Mouse (Mus musculus) olfactory bulb, adult 2 months (tissue): ENCODE results near the gene Fbxl17. TPM values are rescaled to one million over a fixed set of nuclear protein-coding genes. Genes with fewer than 3 reads are reported as not detected.

Source experiments
- H3K27ac ChIP-seq: fragments of 200-500 bp; 2 replicates; pipeline ENCODE4 v1.5.1; 2012; ENCODE audit warnings: low read depth, low read length; ENCODE audit not compliant: insufficient read depth
- H3K4me1 ChIP-seq: fragments of 200-500 bp; 2 replicates; pipeline ENCODE4 v1.6.1; 2012; ENCODE audit warnings: low read length; ENCODE audit not compliant: control insufficient read depth, insufficient read depth
- H3K4me3 ChIP-seq: fragments of 200-500 bp; 2 replicates; pipeline ENCODE4 v1.5.1; 2012; ENCODE audit warnings: mild to moderate bottlenecking, low read depth, low read length, moderate library complexity; ENCODE audit not compliant: insufficient read depth
- CTCF ChIP-seq: fragments of 200-500 bp; IDR thresholded peaks from 2 replicates; pipeline ENCODE4 v1.5.1; 2012; ENCODE audit warnings: low read depth, mild to moderate bottlenecking, low read length, moderate library complexity; ENCODE audit not compliant: insufficient read depth
- POLR2A ChIP-seq: fragments of 200-500 bp; IDR thresholded peaks from 2 replicates; pipeline ENCODE4 v1.6.1; 2012; ENCODE audit warnings: mild to moderate bottlenecking, low read depth, low read length, moderate library complexity; ENCODE audit not compliant: insufficient read depth
- WGBS: fragments of 180-500 bp; shearing (Covaris S2); methylation state at CpG from one replicate; pipeline ENCODE4 v1.1.7; 2018; 5-methylcytosine and 5-hydroxymethylcytosine counted together
- polyA plus RNA-seq: library from polyadenylated mRNA; stranded (reverse); fragments of >200 nt; gene quantifications from 2 replicates; pipeline ENCODE4 v1.2.4, GENCODE M21; 2012; ENCODE audit warnings: low replicate concordance; ENCODE audit not compliant: missing spikeins, insufficient read depth, insufficient read length

Fbxl17 gene
- polyA plus RNA-seq, 1 experiment = not detected

- Histone ChIP-seq H3K27ac (no peak overlapping the region), H3K4me3 (no peak overlapping the region), H3K4me1 (0 out of 2 replicates have a peak, but pooled peaks cover 3% of the 10 kb centered on the region)
- WGBS = 91% methylated on average over 10 of the region's 10 CpGs
- no peak for TF ChIP-seq POLR2A
- no peak for TF ChIP-seq CTCF
These were observed 238.2 kb downstream of the Fbxl17 start for GRCm38 (mm10) chr17:63261508-63262141.

- Histone ChIP-seq H3K27ac (no peak overlapping the region), H3K4me3 (no peak overlapping the region), H3K4me1 (0 out of 2 replicates have a peak, but pooled peaks cover 3% of the 10 kb centered on the region)
- TF ChIP-seq POLR2A = no peak
- WGBS = 92% methylated on average over 3 of the region's 3 CpGs
These were observed 240.7 kb downstream of the Fbxl17 start for GRCm38 (mm10) chr17:63259091-63259490.

GRCm38 (mm10) chr17:63246144-63246619, 253.6 kb downstream of the Fbxl17 start:
- Histone ChIP-seq H3K27ac (no peak overlapping the region), H3K4me3 (no peak overlapping the region), H3K4me1 (no peaks in the 10 kb centered on the region)
- TF ChIP-seq POLR2A = no peak
- TF ChIP-seq CTCF = no peak
- 97% methylated on average over 7 of the region's 7 CpGs for WGBS

GRCm38 (mm10) chr17:63245472-63245871, 254.3 kb downstream of the Fbxl17 start:
- no peak overlapping the region for H3K27ac ChIP-seq
- 98% methylated on average over 8 of the region's 9 CpGs for WGBS
- H3K4me1 ChIP-seq = peaks cover 3% of the 10 kb centered on the region; the same call in 1 of the 2 replicates
- TF ChIP-seq CTCF (no peak), POLR2A (no peak)
- no peak overlapping the region for H3K4me3 ChIP-seq

GRCm38 (mm10) chr17:63242761-63243160, 257.1 kb downstream of the Fbxl17 start:
- H3K27ac ChIP-seq = no peak overlapping the region
- TF ChIP-seq CTCF (no peak), POLR2A (no peak)
- peaks cover 3% of the 10 kb centered on the region; the same call in 1 of the 2 replicates for H3K4me1 ChIP-seq
- no peak overlapping the region for H3K4me3 ChIP-seq
- WGBS = 97% methylated on average over 3 of the region's 3 CpGs

GRCm38 (mm10) chr17:63240731-63241106, 259.1 kb downstream of the Fbxl17 start:
- H3K4me1 ChIP-seq = peaks cover 3% of the 10 kb centered on the region; the same call in 1 of the 2 replicates
- TF ChIP-seq POLR2A (no peak), CTCF (no peak)
- no peak overlapping the region for H3K4me3 ChIP-seq
- H3K27ac ChIP-seq = no peak overlapping the region
- WGBS = 91% methylated on average over 5 of the region's 5 CpGs

- 61% methylated on average over 9 of the region's 9 CpGs for WGBS
- H3K4me1 ChIP-seq = peaks cover 3% of the 10 kb centered on the region; the same call in 1 of the 2 replicates
- H3K4me3 ChIP-seq = no peak overlapping the region
- no peak overlapping the region for H3K27ac ChIP-seq
- TF ChIP-seq POLR2A (no peak), CTCF (no peak)
These were observed 259.6 kb downstream of the Fbxl17 start for GRCm38 (mm10) chr17:63240021-63240730.

- Histone ChIP-seq H3K4me3 (no peak overlapping the region), H3K27ac (no peak overlapping the region), H3K4me1 (peaks cover 3% of the 10 kb centered on the region; the same call in 1 of the 2 replicates)
- TF ChIP-seq CTCF (no peak), POLR2A (no peak)
These were observed 263.0 kb downstream of the Fbxl17 start for GRCm38 (mm10) chr17:63236846-63237245.

GRCm38 (mm10) chr17:63236221-63236620, 263.6 kb downstream of the Fbxl17 start:
- 87% methylated on average over 8 of the region's 8 CpGs for WGBS
- TF ChIP-seq POLR2A (no peak), CTCF (no peak)
- peaks cover 3% of the 10 kb centered on the region; the same call in 1 of the 2 replicates for H3K4me1 ChIP-seq
- H3K4me3 ChIP-seq = no peak overlapping the region
- H3K27ac ChIP-seq = no peak overlapping the region
